Mouse (Mus musculus) embryonic facial prominence, embryonic 12.5 days (tissue): ENCODE results near the gene Abcf2. TPM values are rescaled to one million over a fixed set of nuclear protein-coding genes. Genes with fewer than 3 reads are reported as not detected.

Experiments used
- ATAC-seq: fragments of 200-750 bp; cut with Nextera tagmentation; 2 replicates; pipeline ENCODE4 v1.8.0; 2017; ENCODE audit not compliant: insufficient number of reproducible peaks, insufficient read depth, low FRiP score, low TSS enrichment
- H3K27ac ChIP-seq: fragments of 300-500 bp; sonication (generic); 2 replicates; pipeline ENCODE4 v1.5.1; 2016; ENCODE audit warnings: mild to moderate bottlenecking
- H3K27me3 ChIP-seq: fragments of 300-500 bp; sonication (generic); 2 replicates; pipeline ENCODE4 v1.6.1; 2016; ENCODE audit warnings: mild to moderate bottlenecking, moderate library complexity
- H3K36me3 ChIP-seq: fragments of 300-500 bp; sonication (generic); 2 replicates; pipeline ENCODE4 v1.6.1; 2016; ENCODE audit warnings: mild to moderate bottlenecking
- H3K4me1 ChIP-seq: fragments of 300-500 bp; sonication (generic); 2 replicates; pipeline ENCODE4 v1.6.1; 2016
- H3K4me2 ChIP-seq: fragments of 300-500 bp; sonication (generic); replicated peaks from 2 replicates; pipeline ENCODE4 v1.6.1; 2016; ENCODE audit warnings: mild to moderate bottlenecking, moderate library complexity
- H3K4me3 ChIP-seq: fragments of 300-500 bp; sonication (generic); 2 replicates; pipeline ENCODE4 v1.5.1; 2016; ENCODE audit warnings: mild to moderate bottlenecking
- H3K9ac ChIP-seq: fragments of 300-500 bp; sonication (generic); 2 replicates; pipeline ENCODE4 v1.6.1; 2016; ENCODE audit warnings: mild to moderate bottlenecking, moderate library complexity
- H3K9me3 ChIP-seq: fragments of 300-500 bp; sonication (generic); 2 replicates; pipeline ENCODE4 v1.6.1; 2016; ENCODE audit warnings: mild to moderate bottlenecking, moderate library complexity
- WGBS: fragments of 180-500 bp; shearing (Covaris S2); methylation state at CpG from one replicate; pipeline ENCODE4 v1.1.7; 2016; 5-methylcytosine and 5-hydroxymethylcytosine counted together
- polyA plus RNA-seq: library from polyadenylated mRNA; unstranded; fragments of >200 nt; fragmentation: Nextera tagmentation; extraction: Ambion mirVana; gene quantifications from 2 replicates; pipeline ENCODE4 v1.2.1, GENCODE M21; 2016

The Abcf2 gene
- polyA plus RNA-seq, 1 experiment from 2014 or later: 128 TPM

DNA sequence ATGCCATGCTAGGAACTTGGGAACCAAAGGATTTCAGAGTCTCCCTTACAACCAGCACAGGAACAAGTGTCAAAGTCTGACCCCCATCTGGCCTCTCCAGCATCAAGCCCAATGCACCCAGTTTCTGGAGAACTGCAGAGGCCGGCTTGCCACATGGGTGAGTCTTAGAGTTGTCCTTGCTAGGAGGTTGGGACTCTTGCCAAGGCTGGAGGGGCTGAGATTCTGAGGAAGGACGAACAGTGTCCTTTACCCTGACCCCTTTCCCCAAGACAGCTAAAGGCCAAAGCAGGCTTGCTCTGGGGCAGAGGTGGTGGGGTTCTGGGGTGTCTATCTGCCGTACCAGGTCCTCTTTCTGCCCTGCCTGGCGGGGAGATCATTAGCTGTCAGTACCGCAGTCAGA, 40.8 kb downstream of the Abcf2 start:
- Histone ChIP-seq H3K27me3 (peaks cover 11% of the 10 kb centered on the region), H3K27ac (no peak overlapping the region), H3K9me3 (no peaks in the 10 kb centered on the region), H3K4me2 (no peak overlapping the region), H3K4me3 (no peak overlapping the region), H3K36me3 (no peaks in the 10 kb centered on the region), H3K9ac (no peak overlapping the region), H3K4me1 (peaks cover 14% of the 10 kb centered on the region)
- WGBS: 72% methylated on average over 5 of the region's 5 CpGs
- ATAC-seq: no peak

DNA sequence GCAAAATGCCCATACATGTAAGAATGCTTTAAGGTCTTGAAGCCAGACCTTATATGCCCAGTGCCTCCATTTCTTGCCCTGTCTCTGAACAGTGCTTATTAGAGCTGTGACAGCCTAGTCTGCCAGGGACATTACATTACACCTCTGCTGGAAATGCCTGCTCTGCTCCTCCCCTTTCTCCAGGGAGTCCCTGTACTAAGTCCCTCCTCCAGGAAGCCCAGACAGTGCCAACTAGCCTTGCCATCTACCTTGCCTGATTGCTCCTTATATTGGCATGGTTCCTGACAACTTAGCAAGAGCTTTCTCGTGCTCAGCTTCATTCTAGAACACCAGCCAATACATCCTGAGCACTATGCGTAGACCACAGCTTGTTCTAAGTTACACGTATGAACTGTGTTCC, 41.5 kb downstream of the Abcf2 start:
- Histone ChIP-seq H3K9ac (no peak overlapping the region), H3K36me3 (no peaks in the 10 kb centered on the region), H3K4me2 (no peak overlapping the region), H3K27me3 (peaks cover 18% of the 10 kb centered on the region), H3K4me3 (no peak overlapping the region), H3K4me1 (peaks cover 6% of the 10 kb centered on the region), H3K9me3 (no peaks in the 10 kb centered on the region), H3K27ac (no peak overlapping the region)
- 82% methylated on average over 3 of the region's 3 CpGs for WGBS
- ATAC-seq: no peak

DNA sequence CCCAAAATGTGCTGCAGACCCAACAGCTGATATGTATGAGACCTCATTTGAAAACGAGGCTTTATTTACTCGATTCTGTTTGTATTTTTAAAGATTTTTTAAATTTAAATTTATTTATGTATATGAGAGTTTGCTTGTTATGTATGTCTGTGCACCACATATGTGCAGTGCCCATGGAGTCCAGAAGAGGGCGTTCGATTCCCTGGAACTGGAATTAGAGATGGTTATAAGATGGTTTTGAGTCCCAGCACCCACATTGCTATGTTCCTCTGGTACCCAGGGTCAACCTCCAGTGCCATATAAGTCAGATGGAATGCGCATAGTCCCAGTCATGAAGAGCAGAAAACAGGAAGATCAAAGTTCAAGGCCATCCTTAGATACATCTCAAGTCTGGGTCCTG, 43.0 kb downstream of the Abcf2 start:
- no peak overlapping the region for H3K27ac ChIP-seq
- H3K9me3 ChIP-seq: no peaks in the 10 kb centered on the region
- H3K4me1 ChIP-seq: no peaks in the 10 kb centered on the region
- H3K4me3 ChIP-seq: no peak overlapping the region
- H3K27me3 ChIP-seq: peaks cover 31% of the 10 kb centered on the region
- no peak for ATAC-seq
- no peak overlapping the region for H3K4me2 ChIP-seq
- no peak overlapping the region for H3K9ac ChIP-seq
- WGBS: 54% methylated on average over 5 of the region's 5 CpGs
- H3K36me3 ChIP-seq: no peaks in the 10 kb centered on the region

DNA sequence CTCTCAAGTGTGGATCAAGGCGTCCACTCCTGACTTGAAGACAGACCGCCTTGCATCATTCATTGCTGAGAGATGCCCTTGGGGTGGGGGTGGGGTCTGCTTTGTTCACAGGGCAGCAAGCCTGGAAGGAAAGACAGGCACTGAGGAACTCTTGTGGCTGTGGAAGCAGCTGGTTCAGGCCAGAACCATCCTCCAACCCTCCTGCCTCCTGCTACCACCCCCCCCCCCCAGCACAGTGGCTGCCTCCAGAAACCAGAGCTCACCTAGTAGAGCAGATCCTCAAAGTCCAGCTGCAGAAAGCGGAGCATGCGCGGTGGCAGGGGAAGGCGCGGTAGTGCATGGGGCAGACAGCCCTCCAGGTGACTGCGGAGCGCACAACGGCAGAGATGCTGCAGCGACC, 43.9 kb downstream of the Abcf2 start:
- no peak overlapping the region for H3K9ac ChIP-seq
- 45% methylated on average over 11 of the region's 11 CpGs for WGBS
- ATAC-seq: no peak

DNA sequence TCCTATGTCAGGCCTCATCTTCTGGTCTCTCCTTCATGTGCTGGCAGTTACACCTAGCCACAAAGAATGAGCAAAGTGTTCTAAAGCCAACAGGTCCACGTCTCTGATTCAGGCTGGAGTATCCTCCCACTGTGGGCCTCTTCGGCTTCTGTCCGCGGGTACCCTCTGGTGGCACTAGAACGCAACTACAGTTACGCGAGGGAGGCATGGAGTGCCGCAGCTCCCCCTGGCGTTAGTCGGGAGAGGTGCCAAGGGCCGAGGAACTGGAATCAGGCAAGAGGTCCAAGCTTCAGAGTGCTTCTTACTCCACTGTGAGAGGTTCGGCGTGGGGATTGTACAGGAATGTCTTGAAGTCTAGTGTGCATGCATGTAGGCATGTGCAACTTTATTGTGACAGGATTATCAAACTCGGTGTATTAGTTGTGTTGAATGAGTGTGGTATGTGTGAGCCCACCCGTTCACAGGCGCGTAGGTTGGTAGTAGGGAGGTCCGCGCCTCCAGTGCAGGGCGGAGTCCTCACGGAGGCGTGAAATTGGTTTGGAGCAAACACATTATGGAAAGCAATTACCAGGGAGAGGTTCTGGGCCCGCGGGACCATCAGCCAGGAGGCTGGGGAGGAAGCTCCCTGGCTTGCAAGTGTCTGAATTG, 47.1 kb downstream of the Abcf2 start:
- Histone ChIP-seq H3K4me1 (peaks cover 12% of the 10 kb centered on the region; the same call in 1 of the 2 replicates), H3K4me3 (no peak overlapping the region), H3K27ac (no peak overlapping the region), H3K36me3 (no peaks in the 10 kb centered on the region), H3K9ac (no peak overlapping the region), H3K9me3 (no peaks in the 10 kb centered on the region), H3K4me2 (no peak overlapping the region), H3K27me3 (peaks cover 72% of the 10 kb centered on the region)
- 20% methylated on average over 24 of the region's 24 CpGs for WGBS
- ATAC-seq: no peak

More for the DNA sequence above, 43.9 kb downstream of the Abcf2 start:
- Histone ChIP-seq H3K36me3 (no peaks in the 10 kb centered on the region), H3K27me3 (peaks cover 40% of the 10 kb centered on the region), H3K9me3 (no peaks in the 10 kb centered on the region), H3K4me1 (no peaks in the 10 kb centered on the region), H3K4me2 (no peak overlapping the region), H3K27ac (no peak overlapping the region), H3K4me3 (no peak overlapping the region)

DNA sequence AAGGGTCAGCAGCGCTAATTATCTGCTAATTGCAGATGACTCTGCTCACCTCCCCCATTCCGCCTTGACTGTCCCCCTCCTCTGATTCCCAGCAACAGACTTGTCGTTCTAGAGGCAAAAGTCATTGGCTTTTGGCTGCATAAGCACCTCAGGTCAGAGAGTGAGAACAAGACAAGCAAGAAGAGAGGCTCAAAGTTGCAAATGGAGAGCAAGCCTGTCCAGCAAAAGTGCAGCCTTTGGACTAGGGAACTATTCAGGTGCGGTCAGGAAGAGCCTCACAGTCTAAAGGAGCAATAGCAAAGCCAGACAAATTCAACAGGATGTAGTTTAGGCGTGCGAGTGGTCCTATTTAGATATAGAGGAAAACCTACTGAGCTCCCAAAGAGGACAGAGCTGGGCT, 49.5 kb downstream of the Abcf2 start:
- H3K9me3 ChIP-seq: no peaks in the 10 kb centered on the region
- no peak overlapping the region for H3K4me3 ChIP-seq
- no peak for ATAC-seq
- 15% methylated on average over 6 of the region's 6 CpGs for WGBS
- no peak overlapping the region for H3K27ac ChIP-seq
- no peak overlapping the region for H3K9ac ChIP-seq
- H3K4me1 ChIP-seq: peaks cover 12% of the 10 kb centered on the region; the same call in 1 of the 2 replicates
- H3K4me2 ChIP-seq: no peak overlapping the region
- no peaks in the 10 kb centered on the region for H3K36me3 ChIP-seq
- H3K27me3 ChIP-seq: peaks cover 87% of the 10 kb centered on the region

DNA sequence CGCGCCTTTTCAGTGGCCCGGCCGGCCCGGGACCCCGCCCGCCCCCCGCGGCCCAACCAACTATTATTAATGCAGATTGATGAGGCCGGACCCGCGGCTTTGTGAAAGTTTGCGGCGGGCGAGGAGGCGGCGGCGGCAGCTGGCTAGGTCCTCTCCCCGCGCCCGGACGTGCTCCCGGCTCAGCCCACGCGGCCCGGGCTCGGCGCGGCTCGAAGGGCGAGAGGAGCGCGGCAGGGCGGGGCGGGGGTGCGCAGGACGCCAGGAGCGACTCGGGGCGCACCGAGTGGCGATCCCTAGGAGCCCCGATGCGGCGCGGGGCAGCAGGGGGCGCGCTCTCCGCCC, 50.4 kb downstream of the Abcf2 start, which contains the start of gene Gbx1:
Gene Gbx1, minus strand, starts transcription at position 314 of the 342 bp plus-strand sequence.
- peaks cover 12% of the 10 kb centered on the region; the same call in 1 of the 2 replicates for H3K4me1 ChIP-seq
- H3K9me3 ChIP-seq: no peaks in the 10 kb centered on the region
- H3K27me3 ChIP-seq: peaks cover 96% of the 10 kb centered on the region
- peak within 1 kb of the TSS; percentile 68 for H3K4me2 ChIP-seq
- H3K36me3 ChIP-seq: no peaks in the 10 kb centered on the region
- peak within 1 kb of the TSS; percentile 38 for H3K4me3 ChIP-seq
- under 1% methylated on average over 45 of the region's 49 CpGs for WGBS
- ATAC-seq: no peak
- H3K27ac ChIP-seq: no peak within 1 kb of the TSS
- peak within 1 kb of the TSS; percentile 33 for H3K9ac ChIP-seq

DNA sequence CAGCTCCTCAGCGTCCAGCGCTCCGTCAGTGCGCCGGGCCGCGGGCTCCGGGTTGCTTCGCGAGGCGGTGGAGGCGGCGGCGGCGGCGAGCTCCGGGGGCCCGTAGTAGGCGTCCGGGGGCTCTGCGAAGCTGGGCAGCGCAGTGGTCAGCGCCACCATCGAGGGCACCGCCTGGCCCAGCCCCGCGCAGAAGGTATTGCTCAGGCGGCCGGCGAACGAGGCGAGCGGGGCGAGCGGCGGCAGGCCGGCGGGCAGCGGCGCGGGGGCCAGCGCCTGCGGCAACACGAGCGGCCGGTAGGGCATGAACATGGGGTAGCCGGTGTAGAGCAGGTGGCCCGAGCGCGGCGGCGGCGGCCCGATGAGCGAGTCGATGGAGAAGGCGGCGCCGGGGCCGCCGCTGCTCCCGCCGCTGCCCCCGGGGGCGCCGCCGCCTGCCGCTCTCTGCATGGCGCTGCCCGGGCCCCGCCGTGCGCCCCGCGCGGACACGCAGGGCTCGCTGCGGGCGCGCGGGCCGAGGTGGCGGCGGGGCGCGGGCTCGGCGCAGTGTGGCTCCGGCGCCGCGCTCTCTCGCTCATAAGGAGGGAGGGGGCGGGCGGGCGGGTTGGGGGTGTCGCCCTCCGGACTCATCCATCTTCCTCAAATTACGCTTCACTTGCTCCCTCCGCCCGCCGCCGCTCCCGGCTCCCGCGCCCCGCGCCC, 50.9 kb downstream of the Abcf2 start:
- H3K27ac ChIP-seq: no peak overlapping the region
- peaks cover 96% of the 10 kb centered on the region for H3K27me3 ChIP-seq
- no peaks in the 10 kb centered on the region for H3K36me3 ChIP-seq
- peak overlapping the region; percentile 38 for H3K4me3 ChIP-seq
- peaks cover 12% of the 10 kb centered on the region; the same call in 1 of the 2 replicates for H3K4me1 ChIP-seq
- H3K4me2 ChIP-seq: peak overlapping the region; percentile 68
- H3K9me3 ChIP-seq: no peaks in the 10 kb centered on the region
- no peak for ATAC-seq
- peak overlapping the region; percentile 33 for H3K9ac ChIP-seq
- 0% methylated on average over 77 of the region's 109 CpGs for WGBS

DNA sequence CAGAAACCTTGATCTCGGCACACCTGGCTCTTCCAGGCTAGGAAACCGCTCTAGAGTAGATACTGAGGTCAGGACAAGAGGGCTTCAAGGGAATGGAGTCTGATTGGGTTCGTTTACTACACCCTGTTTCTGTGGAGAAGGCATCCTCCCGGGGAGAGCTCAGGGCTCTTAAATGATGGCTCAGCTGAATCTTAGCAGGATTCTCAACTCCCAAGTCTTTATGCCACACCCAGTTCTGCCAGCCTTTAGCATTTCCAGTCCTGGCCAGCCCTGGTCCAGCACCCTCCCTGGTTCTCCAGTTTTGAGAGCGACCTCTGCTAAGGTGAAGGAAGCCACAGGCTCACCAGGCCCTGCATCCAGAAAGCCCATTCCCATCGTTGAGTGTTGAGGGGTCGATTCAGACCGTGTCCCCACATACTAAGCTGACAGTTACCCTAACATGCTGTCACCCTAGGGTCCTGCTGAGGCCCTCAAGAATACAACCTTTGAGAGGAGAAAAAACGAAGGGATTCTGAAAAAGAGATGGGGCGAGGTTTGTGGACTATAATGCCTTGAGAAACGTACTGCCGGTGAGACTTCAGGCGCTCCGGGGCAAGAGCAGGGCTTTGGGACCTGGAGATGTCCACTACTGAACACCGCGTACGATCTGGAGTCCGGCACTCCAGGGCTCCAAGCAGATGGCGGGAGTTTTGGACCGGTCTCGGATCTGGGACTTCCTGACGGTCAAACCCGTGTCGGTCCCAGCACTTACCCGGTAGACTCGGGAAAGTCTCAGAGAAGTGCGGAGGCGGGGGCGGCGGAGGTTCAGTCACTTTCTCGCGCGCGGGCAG, 51.7 kb downstream of the Abcf2 start:
- no peak overlapping the region for H3K27ac ChIP-seq
- ATAC-seq: no peak
- 2% methylated on average over 34 of the region's 34 CpGs for WGBS

DNA sequence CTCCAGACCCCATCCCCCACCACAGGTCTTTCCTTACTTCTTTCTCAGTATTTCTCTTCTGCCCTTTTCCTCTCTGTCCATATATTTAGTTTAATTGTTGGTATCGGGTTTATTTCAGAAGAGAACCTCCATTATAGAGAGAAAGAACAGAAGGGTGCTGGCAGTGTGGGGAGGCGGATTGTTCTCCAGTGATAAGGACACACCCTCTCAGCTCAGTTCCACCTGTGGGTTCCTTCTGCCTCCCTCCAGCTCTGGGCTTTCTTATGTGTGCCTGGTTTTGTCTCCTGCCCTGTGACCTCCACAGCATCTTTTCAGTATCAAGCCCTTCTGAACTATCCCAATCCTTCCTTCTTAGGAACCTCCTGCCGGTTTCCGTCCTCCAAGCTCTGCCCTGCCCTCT, 52.7 kb downstream of the Abcf2 start:
- H3K4me1 ChIP-seq: peaks cover 12% of the 10 kb centered on the region; the same call in 1 of the 2 replicates
- no peaks in the 10 kb centered on the region for H3K36me3 ChIP-seq
- H3K27ac ChIP-seq: no peak overlapping the region
- H3K4me3 ChIP-seq: no peak overlapping the region
- peaks cover 88% of the 10 kb centered on the region for H3K27me3 ChIP-seq
- ATAC-seq: no peak
- WGBS: 5% methylated on average over 4 of the region's 4 CpGs
- H3K9ac ChIP-seq: no peak overlapping the region
- no peak overlapping the region for H3K4me2 ChIP-seq
- H3K9me3 ChIP-seq: no peaks in the 10 kb centered on the region

More for the DNA sequence above, 51.7 kb downstream of the Abcf2 start:
- H3K4me2 ChIP-seq: peak overlapping the region; percentile 68
- H3K4me1 ChIP-seq: peaks cover 12% of the 10 kb centered on the region; the same call in 1 of the 2 replicates
- H3K4me3 ChIP-seq: peak overlapping the region; percentile 38
- H3K9me3 ChIP-seq: no peaks in the 10 kb centered on the region
- peak overlapping the region; percentile 33; the same call in 1 of the 2 replicates for H3K9ac ChIP-seq
- H3K36me3 ChIP-seq: no peaks in the 10 kb centered on the region
- peaks cover 92% of the 10 kb centered on the region for H3K27me3 ChIP-seq

DNA sequence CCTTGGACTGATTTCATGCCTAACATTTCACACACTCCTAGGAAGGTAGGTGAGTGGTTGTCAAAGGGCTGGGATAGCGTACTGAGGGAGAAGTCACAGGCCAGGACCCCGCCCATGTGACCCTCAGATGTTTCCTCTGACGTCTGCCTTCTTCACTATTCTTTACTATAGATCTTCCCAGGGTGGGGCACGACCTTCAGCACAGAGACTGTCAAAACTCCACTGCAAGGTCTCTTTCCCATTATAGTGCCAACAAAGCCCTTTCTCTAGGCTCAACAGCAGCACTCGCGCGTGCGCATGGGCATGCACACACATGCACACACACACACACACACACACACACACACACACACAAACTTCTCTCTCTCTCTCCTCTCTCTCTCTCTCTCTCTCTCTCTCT, 53.5 kb downstream of the Abcf2 start:
- Histone ChIP-seq H3K9me3 (no peaks in the 10 kb centered on the region), H3K4me2 (no peak overlapping the region), H3K36me3 (no peaks in the 10 kb centered on the region), H3K27ac (no peak overlapping the region), H3K27me3 (peaks cover 85% of the 10 kb centered on the region), H3K4me1 (peaks cover 12% of the 10 kb centered on the region; the same call in 1 of the 2 replicates), H3K4me3 (no peak overlapping the region), H3K9ac (no peak overlapping the region)
- 45% methylated on average over 8 of the region's 8 CpGs for WGBS
- no peak for ATAC-seq
